Mouse (Mus musculus): ENCODE measurements around the gene Igf1r. TPM values are rescaled to one million over a fixed set of nuclear protein-coding genes. Genes with fewer than 3 reads are reported as not detected.

Gene Igf1r
- polyA plus RNA-seq, 1 experiment from 2014 or later: 2.7 TPM

DNA sequence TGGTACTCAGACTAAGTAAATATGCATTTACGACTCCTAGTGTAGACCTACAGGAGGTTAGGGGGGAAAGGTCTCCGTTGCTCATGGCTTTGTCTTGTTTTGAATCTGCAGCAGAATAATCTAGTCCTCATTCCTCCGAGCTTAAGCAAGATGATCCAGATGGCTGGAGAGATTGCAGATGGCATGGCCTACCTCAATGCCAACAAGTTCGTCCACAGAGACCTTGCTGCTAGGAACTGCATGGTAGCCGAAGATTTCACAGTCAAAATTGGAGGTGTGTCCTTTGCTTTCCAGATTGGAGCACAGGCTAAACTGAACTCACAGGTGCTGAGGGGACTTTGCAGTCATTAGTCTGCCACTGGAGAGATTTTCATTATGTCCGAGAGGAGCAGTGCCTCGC is 259.3 kb downstream of the Igf1r start:
- Histone ChIP-seq H3K27me3 (ENCODE audit: insufficient read depth, low read length) (no peaks in the 10 kb centered on the region), H3K27ac (ENCODE audit: low read depth) (no peak overlapping the region), H3K9ac (replicated peaks) (no peak overlapping the region), H3K4me3 (ENCODE audit: low read depth, low read length) (no peak overlapping the region), H3K4me1 (ENCODE audit: insufficient read depth) (no peaks in the 10 kb centered on the region), H3K36me3 (replicated peaks; ENCODE audit: insufficient read depth, low read length) (peaks cover 20% of the 10 kb centered on the region), H3K4me2 (ENCODE audit: low read depth, low read length) (no peak overlapping the region), H3K9me3 (ENCODE audit: low read length) (no peaks in the 10 kb centered on the region)
- DNase-seq (no peak), ATAC-seq (no peak)
- no peak for TF ChIP-seq EP300 (IDR thresholded peaks at IDR 0.05; ENCODE audit: low read depth)
- TF ChIP-seq CTCF (IDR thresholded peaks at IDR 0.05; ENCODE audit: low read depth): no peak
- WGBS (ENCODE audit: insufficient replicate concordance): 78% methylated on average over 7 of the region's 7 CpGs

DNA sequence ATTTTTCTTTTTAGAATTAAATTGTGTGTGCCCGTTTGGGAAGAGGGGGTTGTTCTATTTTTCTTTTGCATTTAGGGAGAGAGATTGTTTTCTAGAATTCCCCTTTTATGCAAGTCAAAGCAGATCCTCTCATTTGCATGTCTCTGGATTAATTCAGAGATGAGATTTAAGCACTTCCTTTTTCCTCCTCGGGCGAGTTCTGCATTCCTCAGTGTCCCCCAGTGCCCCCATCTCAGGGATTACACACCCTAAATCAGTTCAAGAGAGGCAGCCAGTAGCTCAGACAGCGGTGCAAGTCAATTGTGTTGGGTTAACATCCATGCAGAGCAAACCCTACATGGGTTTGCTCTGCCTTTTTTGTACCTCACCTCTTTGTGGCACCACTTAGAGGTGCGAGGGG is 261.2 kb downstream of the Igf1r start:
- ATAC-seq: no peak

DNA sequence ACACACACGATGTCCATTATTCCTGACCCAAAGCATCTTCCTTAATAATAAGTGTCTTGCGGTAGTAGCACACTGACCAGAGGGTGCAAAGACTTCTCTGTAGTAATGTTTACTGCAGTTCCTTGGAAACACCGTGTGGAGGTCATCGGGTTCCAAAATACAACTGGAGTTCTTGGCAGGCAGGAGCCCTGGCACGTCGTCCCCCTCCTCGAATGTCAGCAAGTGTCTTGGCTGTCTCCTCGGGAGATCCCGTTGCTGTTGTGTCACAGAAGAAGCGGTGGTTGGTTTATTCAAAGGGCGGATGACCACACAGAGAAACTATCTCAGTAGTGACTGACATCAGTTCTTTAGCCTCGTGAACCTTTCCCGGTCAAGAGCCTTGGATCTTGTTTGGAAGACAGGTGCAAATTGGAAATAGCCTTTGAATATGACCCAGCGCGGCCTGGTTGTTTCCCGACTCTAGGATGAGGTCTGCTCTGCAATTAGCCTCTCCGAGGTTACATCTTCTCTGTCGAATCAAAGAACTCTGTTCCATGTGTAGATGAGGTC is 263.0 kb downstream of the Igf1r start:
- Histone ChIP-seq H3K27me3 (ENCODE audit: insufficient read depth, low read length) (no peaks in the 10 kb centered on the region), H3K27ac (ENCODE audit: low read depth) (no peak overlapping the region), H3K9me3 (ENCODE audit: low read length) (no peaks in the 10 kb centered on the region), H3K4me2 (ENCODE audit: low read depth, low read length) (no peak overlapping the region), H3K4me3 (ENCODE audit: low read depth, low read length) (no peak overlapping the region), H3K36me3 (replicated peaks; ENCODE audit: insufficient read depth, low read length) (peaks cover 12% of the 10 kb centered on the region), H3K4me1 (ENCODE audit: insufficient read depth) (no peaks in the 10 kb centered on the region), H3K9ac (replicated peaks) (no peak overlapping the region)
- WGBS (ENCODE audit: insufficient replicate concordance): 85% methylated on average over 18 of the region's 18 CpGs
- no peak for DNase-seq
- no peak for ATAC-seq
- TF ChIP-seq EP300 (IDR thresholded peaks at IDR 0.05; ENCODE audit: low read depth) (no peak), CTCF (IDR thresholded peaks at IDR 0.05; ENCODE audit: low read depth) (no peak)

More for the DNA sequence above, 261.2 kb downstream of the Igf1r start:
- H3K9ac ChIP-seq (replicated peaks): no peak overlapping the region
- H3K4me1 ChIP-seq (ENCODE audit: insufficient read depth): no peaks in the 10 kb centered on the region
- DNase-seq: no peak
- TF ChIP-seq EP300 (IDR thresholded peaks at IDR 0.05; ENCODE audit: low read depth): no peak
- no peak for TF ChIP-seq CTCF (IDR thresholded peaks at IDR 0.05; ENCODE audit: low read depth)
- peaks cover 13% of the 10 kb centered on the region for H3K36me3 ChIP-seq (replicated peaks; ENCODE audit: insufficient read depth, low read length)
- WGBS (ENCODE audit: insufficient replicate concordance): 70% methylated on average over 5 of the region's 5 CpGs
- no peak overlapping the region for H3K4me2 ChIP-seq (ENCODE audit: low read depth, low read length)
- H3K9me3 ChIP-seq (ENCODE audit: low read length): no peaks in the 10 kb centered on the region
- no peak overlapping the region for H3K27ac ChIP-seq (ENCODE audit: low read depth)
- no peak overlapping the region for H3K4me3 ChIP-seq (ENCODE audit: low read depth, low read length)
- no peaks in the 10 kb centered on the region for H3K27me3 ChIP-seq (ENCODE audit: insufficient read depth, low read length)

DNA sequence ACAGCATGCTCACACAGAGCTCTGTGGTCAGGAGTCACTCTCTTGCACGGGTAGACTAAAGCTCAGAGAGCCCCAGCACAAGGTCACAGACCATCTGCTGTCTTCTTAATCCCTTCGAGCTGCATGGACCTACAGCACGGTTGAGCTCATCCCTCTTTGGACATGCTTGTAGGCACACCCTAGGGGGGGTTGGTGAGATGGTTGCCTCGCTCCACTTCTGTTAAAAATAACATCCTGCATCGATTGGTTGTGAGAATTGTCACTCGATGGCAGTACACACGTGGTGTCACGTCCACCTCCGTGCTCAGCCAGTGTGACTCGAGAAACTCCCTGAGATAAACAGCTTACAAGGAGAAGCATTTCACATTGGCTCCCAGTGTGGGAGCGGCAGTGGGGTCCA is 266.3 kb downstream of the Igf1r start:
- WGBS (ENCODE audit: insufficient replicate concordance): 85% methylated on average over 11 of the region's 11 CpGs
- H3K36me3 ChIP-seq (replicated peaks; ENCODE audit: insufficient read depth, low read length): peaks cover 13% of the 10 kb centered on the region
- no peak overlapping the region for H3K27ac ChIP-seq (ENCODE audit: low read depth)
- H3K4me1 ChIP-seq (ENCODE audit: insufficient read depth): no peaks in the 10 kb centered on the region
- DNase-seq (no peak), ATAC-seq (no peak)
- no peak overlapping the region for H3K4me2 ChIP-seq (ENCODE audit: low read depth, low read length)
- H3K4me3 ChIP-seq (ENCODE audit: low read depth, low read length): no peak overlapping the region
- no peaks in the 10 kb centered on the region for H3K9me3 ChIP-seq (ENCODE audit: low read length)
- TF ChIP-seq EP300 (IDR thresholded peaks at IDR 0.05; ENCODE audit: low read depth) (no peak), CTCF (IDR thresholded peaks at IDR 0.05; ENCODE audit: low read depth) (no peak)
- no peaks in the 10 kb centered on the region for H3K27me3 ChIP-seq (ENCODE audit: insufficient read depth, low read length)
- no peak overlapping the region for H3K9ac ChIP-seq (replicated peaks)

DNA sequence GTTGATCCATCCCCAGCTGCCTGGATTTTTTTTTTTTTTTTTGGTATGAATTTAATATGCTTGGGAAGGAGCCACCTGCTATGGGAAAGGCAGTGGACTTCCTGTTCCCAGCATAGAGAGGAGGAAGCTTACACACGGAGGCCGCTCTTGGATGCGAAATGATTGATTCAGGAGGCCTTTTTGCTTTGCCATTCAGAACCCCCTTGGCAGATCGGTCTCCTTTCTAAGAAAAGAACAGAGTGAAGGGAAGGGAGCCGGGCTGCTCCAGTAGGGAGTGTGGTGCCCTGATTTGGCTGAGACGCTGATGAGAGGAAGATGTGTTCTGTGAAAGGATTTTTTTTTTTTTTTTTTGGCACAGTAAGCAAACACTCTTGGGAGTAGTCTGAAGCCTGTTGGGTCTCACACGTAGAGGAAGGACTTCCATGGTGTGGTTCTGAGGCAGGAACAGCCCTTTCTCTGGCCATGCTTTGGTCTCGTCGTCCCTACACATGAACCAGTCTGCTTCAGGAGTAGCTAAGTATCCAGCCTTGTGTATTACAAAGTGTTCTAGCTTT is 269.1 kb downstream of the Igf1r start:
- no peak overlapping the region for H3K9ac ChIP-seq (replicated peaks)
- H3K27me3 ChIP-seq (ENCODE audit: insufficient read depth, low read length): no peaks in the 10 kb centered on the region
- no peak for ATAC-seq
- H3K4me2 ChIP-seq (ENCODE audit: low read depth, low read length): no peak overlapping the region
- H3K4me3 ChIP-seq (ENCODE audit: low read depth, low read length): no peak overlapping the region
- no peaks in the 10 kb centered on the region for H3K9me3 ChIP-seq (ENCODE audit: low read length)
- H3K36me3 ChIP-seq (replicated peaks; ENCODE audit: insufficient read depth, low read length): peaks cover 11% of the 10 kb centered on the region
- 82% methylated on average over 9 of the region's 9 CpGs for WGBS (ENCODE audit: insufficient replicate concordance)
- TF ChIP-seq CTCF (IDR thresholded peaks at IDR 0.05; ENCODE audit: low read depth) (no peak), EP300 (IDR thresholded peaks at IDR 0.05; ENCODE audit: low read depth) (no peak)
- H3K4me1 ChIP-seq (ENCODE audit: insufficient read depth): no peaks in the 10 kb centered on the region
- DNase-seq: no peak
- no peak overlapping the region for H3K27ac ChIP-seq (ENCODE audit: low read depth)

DNA sequence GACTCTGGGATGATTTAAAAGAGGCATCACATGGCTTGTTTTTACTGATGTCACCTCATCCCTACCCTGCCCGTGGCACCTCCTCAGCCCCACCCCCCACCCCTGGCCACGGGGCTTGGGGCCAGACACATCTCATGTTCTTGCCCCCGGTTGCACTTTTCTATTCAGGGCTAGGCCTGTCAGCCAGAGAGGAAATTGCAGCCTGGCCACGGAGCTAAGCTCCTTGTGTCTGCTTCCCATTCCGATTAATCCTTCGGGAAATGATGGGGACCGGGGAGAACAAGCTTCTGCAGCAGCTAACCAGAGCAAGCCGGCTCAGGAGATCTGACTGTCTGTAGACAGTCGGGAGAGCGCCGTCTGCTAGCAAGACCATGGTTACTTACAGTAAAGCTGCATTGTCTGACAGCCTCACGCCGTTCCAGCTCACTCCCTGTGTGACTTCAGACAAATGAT is 270.8 kb downstream of the Igf1r start:
- H3K4me3 ChIP-seq (ENCODE audit: low read depth, low read length): no peak overlapping the region
- no peaks in the 10 kb centered on the region for H3K9me3 ChIP-seq (ENCODE audit: low read length)
- DNase-seq (no peak), ATAC-seq (no peak)
- 68% methylated on average over 13 of the region's 13 CpGs for WGBS (ENCODE audit: insufficient replicate concordance)
- TF ChIP-seq CTCF (IDR thresholded peaks at IDR 0.05; ENCODE audit: low read depth) (no peak), EP300 (IDR thresholded peaks at IDR 0.05; ENCODE audit: low read depth) (no peak)
- H3K27me3 ChIP-seq (ENCODE audit: insufficient read depth, low read length): no peaks in the 10 kb centered on the region
- no peak overlapping the region for H3K4me2 ChIP-seq (ENCODE audit: low read depth, low read length)
- H3K36me3 ChIP-seq (replicated peaks; ENCODE audit: insufficient read depth, low read length): peaks cover 11% of the 10 kb centered on the region
- no peak overlapping the region for H3K9ac ChIP-seq (replicated peaks)
- no peak overlapping the region for H3K27ac ChIP-seq (ENCODE audit: low read depth)
- no peaks in the 10 kb centered on the region for H3K4me1 ChIP-seq (ENCODE audit: insufficient read depth)

Data from liver, postnatal 0 days (tissue).